Mouse (Mus musculus) thymus, postnatal 14 days (tissue): ENCODE data around the gene Gdf15.

Source experiments
- DNase-seq: peaks from one replicate; pipeline ENCODE4 v3.0.0; 2021

Gdf15 gene

GRCm38 (mm10) chr8:70627041-70627440 is 5.2 kb downstream of the Gdf15 start:
- no peak for DNase-seq

DNA sequence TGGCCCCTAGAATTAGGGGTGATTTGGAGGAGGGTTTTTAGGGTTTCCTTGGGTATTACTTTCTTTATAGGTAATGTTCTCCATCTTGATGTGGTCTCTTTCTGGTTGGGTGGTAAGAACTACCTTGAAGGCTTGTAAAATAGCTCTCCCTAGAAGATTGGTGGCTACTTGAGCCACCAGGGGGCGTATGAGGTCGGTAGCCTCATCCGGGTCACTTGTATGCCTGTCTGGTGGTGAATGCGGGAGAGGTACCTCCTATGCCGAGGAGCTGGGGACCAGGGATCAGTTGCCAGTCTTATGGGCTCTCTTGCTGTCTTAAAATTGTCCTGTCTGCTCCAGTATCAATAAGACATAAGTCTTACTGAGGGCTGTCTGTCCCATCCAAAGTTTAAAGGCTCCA is 7.2 kb downstream of the Gdf15 start:
- peak; percentile 67 for DNase-seq

- DNase-seq: no peak
Observed at GRCm38 (mm10) chr8:70622220-70622619, 10.0 kb downstream of the Gdf15 start.

DNA sequence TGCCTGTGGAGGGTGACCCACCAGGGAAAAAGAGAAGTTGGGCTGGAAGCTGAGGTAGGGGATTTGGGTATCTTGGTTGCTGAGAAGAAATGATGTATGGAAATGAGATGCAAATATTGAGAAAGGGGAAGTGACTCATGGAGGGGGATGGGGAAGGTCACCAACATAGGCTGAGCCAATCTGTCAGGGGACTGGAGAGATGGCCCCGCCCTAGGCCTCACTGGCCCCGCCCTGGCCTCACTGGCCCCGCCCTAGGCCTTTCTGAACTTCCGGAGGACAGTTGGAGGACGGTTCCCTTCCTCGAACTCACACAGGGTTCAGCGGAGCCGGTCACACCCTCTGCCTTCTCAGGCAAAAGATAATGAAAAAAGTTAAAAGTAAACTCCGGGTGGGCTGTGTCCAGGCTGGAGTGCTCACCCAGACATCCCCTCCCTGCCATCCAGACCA is 13.3 kb downstream of the Gdf15 start:
- peak; percentile 49 for DNase-seq

GRCm38 (mm10) chr8:70617985-70618384 is 14.3 kb downstream of the Gdf15 start:
- DNase-seq: no peak

DNA sequence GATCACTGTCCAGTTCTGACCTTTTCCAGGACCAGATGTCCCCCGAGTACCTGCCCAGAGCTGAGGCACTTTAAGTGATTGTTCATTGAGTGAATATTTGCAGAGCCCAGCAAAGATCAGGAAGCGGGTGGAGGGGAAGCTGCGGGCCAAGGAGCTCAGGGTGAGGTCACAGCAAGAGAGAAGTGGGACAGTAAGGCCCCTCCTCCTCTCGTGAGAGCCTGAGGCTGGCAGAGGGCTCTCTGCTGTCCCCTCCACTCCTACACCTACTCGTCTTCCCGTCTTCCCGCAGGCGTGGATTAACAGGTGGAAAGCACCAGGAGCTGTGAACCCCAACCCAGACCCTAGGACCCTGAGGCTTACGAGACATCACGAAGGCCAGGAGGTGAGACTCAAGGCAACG is 15.6 kb downstream of the Gdf15 start:
- DNase-seq: no peak

DNA sequence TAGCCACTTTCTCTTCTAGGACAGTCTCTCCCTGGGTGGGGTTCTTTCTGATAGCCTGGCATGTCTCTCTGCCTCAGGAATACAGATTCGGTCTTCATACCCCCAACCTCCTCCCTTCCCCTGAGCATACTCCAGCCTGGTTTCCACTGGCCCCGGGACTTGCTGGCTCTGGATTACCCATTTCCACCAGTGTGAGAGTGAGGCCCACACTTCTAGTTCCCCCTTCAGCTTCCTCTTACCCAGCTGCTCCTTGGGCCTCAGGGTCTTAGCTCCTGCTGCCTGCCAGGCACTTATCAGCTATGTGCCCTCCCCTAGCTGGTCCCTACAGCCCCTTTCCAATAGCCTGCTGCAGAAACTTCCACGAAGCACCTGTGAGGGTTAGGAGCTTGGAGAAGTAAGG is 16.4 kb downstream of the Gdf15 start, which contains the start of gene Lrrc25:
Gene Lrrc25, plus strand, starts transcription at position 262 of the 400 bp plus-strand sequence.
- DNase-seq: no peak

DNA sequence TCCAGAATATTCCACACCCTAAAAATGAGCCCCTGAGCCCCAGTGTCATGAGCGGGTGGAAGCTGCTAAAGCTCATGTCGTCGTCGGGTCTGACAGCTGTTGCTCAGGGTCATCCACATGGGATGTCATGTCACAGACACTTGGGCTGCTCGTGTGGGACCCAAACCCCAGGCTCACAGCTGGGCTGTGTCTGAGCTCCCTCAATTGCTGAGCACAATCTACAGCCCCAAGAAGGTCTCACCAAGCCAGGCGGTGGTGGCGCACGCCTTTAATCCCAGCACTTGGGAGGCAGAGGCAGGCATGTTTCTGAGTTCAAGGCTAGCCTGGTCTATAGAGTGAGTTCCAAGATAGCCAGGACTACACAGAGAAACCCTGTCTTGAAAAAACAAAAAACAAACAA is 17.0 kb downstream of the Gdf15 start:
- DNase-seq: no peak

DNA sequence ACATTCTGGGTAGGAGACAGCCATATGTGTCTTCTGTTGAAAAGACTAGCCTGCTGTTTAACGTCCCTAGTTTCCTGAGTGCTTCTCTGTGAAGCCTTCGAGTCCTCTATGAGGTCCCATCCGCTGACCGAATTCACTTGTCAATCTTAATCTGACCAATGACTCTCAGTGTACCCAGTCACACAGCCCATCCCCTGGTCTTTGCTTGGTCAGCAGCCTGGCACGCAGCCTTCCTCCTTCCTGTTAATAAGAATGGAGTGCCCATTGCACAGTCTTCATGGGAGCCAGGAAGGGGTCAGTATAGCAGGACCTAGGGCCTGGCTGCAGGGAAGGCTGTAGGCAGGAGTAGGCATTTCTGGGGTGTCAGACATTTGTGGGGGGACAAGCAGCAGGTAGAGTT is 17.8 kb downstream of the Gdf15 start:
- DNase-seq: no peak

DNA sequence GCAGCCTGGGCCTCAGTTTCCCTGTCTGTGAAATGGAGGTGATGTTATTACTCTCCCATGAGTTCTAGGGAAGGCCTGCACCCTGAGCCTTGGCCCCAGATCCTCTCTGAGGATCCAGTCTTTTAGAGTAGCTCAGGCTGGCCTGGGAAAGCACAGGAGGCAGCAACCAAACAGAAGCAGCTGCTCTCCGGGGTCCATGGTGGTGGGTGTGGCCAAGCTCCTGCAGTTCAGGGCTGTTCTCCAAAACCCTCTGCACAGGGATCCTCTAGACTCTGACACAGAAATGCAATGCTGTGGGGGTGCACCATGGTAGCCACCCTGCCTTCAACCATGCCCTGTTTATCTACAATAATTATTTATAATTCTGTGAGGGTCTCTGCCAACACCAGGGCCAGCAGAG is 18.5 kb downstream of the Gdf15 start:
- no peak for DNase-seq

DNA sequence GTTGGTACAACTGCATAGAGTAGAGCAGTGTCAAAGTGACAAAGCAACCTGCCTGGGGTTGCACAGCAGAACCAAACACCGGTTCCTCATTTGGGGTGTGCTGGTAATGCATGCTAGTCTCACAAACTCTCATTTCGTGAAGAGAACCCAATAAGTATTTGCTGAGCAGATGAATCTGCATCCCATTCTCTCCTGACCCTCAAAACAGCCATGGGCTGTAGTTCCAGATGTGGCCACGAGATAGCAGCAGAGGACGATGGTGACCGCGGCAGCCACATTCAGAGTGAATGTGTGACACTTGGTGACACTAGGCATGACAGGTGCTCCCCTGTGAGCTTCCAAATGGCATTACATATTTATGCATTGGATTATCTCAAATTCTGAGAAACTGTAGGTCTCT is 20.4 kb downstream of the Gdf15 start:
- peak; percentile 93 for DNase-seq

DNA sequence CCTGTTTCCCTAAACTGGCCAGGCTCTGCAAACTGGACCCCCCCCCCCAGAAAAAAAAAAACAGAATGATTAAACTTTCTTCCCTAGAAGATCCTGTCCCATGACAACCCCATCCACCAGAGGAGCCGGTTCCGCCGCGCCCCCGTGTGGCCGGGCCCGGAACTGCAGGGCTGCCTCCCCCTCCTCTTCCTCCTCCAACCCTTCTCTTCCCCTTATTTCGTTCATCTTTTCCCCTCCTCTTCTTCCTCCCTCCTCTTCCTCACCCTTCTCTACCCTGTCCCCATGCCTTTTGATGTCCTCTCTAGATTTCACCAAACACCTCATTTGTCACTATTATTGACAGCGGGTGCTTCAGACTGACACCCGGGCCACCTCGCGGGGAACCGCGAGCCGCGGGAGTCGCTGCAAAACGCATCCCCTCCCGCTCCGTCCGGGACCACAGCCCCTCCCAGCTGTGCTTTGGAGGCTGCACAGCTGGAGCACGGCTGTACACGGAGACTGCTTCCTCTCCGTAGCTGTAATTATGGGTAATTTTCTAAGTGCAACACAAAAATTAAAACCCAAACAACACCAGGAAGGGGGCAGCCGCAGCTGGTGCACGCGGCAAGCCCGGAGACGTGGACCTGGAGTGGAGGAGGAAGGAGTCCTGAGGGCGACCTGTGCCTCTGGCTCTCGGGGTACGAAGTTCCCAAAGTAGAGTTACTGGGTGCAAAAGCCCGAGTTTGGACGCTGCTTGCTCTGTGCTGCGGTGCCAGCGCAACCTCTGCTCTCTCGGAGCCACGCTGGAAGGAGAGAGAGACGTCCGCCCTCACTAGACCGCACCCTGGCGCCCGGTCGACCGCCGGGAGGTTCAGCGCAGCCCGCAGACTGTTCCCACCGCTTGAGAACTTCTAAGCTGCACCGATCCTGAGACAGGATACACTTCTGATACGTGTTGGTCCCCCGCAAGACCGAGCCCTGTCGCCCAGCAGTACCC is 21.2 kb downstream of the Gdf15 start:
- peak; percentile 94 for DNase-seq

GRCm38 (mm10) chr8:70609849-70610795 is 22.1 kb downstream of the Gdf15 start:
- DNase-seq: peak; percentile 86

- peak; percentile 90 for DNase-seq
Observed at GRCm38 (mm10) chr8:70609368-70609848, 22.8 kb downstream of the Gdf15 start.

GRCm38 (mm10) chr8:70608749-70609367 is 23.4 kb downstream of the Gdf15 start, which contains the start of gene Ssbp4:
Gene Ssbp4 (minus strand): TSS chr8:70608872.
- DNase-seq: no peak

DNA sequence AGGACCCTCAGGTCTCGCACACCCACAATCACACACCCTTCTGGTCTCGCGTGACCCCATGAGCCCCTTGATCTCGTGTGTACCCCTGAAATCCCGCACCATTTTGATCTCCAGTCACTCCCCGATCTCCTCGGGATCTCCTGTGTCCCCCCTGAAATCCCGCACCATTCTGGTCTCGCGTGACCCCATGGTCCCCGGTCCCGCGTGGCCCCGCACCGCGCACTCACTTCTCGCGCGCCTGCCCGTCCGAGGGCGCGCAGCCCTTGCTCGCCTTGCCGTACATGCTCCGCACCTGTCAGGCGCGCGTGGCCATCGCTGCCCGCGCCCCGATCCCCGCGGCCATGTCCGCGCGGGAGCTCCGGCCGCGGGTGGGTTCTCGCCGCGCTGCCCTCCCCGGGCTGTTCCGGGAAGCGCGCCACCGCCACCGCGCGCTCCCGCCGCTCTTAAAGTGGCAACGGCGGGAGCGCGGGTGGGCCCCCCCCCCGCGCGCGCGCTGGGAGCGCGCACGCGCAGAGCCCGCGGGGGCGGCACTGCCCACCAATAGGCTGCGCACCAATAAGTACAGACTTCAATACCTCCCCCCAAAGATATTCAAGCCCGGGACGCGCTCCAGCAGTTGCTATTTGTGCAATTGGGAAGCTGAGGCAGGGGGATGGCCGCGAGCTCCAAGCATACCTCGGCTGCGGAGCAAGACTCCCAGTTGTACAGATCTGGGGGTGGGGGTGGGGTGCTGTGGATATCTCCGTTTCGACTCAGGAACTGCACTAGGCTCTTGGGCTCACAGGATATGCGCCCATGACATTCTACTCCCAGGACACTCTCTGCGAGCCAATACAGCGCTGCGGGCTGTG is 24.1 kb downstream of the Gdf15 start:
- DNase-seq: peak; percentile 60

GRCm38 (mm10) chr8:70607603-70607897 is 24.7 kb downstream of the Gdf15 start:
- DNase-seq: no peak

DNA sequence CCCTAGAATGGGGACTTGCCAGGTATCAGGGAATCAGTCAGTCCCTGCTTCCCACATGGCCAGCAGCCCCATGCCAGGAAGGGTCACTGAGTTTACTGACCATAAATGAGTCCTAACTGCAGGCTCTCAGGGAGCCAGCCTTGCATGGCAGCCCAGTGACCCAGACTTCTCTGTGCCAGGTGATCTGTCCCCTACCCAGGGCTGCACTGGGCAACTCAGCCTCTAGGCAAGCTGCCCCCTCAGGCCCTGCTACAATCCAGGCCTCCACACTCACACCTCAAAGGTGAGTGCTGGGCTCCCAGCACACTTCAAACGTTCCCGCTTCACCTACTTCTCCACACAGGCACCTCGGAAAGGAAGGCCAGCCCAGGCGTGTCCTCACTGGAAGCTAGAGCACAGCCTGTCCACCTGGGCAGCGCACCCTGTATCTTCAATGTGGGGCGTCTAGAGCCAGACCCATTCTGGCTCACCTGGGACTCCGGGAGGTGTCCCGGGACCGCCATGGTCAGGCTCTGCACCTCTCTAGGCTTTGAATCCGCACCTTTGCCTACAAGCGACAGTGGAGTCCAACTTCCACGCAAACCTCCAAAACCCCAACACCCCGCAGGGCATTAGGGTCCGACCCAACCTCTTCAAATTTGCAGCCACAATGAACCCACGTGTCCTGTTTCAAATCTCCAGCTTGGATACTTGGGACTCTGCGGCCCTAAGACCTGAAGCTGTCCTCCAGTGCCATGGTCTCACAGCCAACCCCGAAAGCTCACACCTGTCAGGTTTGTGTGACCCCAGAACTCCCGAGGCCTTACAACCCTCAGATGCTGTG is 25.3 kb downstream of the Gdf15 start:
- no peak for DNase-seq

DNA sequence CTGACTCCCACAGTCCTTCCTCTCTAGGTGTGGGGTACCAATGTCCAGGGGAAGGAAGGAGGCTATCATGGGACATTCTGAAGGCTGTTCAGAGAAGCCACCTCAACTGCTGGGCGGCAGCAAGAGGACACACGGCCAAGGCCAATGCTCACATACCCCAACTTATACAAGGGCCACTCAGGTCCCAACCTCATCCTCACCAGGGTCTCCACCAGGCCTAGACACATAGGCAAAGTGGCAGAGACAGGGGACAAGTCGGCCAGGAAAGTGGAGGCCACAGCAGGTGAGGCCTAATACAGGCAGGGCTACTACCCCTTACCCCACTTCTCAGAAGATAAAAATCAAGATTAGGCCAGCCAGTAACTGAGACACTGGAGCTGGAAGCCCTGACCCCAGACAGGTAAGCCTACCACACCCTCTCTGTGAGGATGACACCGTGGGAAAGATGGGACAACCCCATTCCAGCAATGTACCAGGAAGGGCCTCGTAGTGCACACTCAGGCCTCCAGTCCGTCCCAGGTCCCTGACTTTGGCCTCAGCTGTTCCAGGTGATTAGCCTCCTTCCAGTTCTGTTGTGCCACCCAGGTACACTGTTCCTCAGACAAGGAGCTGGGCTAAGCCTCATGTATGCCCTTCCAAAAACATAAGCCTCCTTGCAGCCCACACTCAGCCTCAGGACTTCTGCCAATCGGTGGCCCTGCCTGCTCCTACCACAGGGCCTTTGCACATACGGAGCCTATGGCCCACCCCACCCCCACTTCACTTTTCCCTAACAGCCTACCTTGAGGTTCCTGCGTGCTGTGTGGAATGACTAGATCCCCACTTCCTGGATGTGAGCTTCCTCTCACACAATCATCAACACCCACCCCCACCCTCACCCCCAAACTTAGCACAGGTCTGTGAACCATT is 26.1 kb downstream of the Gdf15 start:
- DNase-seq: no peak

DNA sequence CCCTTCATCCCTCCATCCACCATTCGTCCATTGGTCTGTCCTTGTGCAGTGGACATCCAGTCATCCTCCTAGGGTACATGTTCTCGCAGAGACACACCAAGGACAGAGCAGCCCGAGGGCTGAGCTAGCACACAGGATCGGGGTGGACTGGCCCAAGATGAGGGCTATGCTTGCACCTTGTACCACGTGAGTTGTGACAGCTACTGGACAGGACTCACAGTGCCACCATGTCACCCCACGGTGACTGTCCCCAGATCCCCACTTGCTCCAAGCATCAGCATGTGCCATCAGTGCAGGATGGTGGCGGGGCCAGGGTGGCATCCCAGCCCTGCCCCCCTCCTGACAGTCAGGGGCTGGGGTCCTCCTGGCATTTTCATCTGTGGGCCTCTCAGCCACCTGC is 27.7 kb downstream of the Gdf15 start:
- no peak for DNase-seq
